Mouse (Mus musculus) kidney, postnatal 10 days (tissue): ENCODE measurements at regions not wholly inside any gene's neighbourhood (a gene's known extent, or its start where the extent isn't known, plus 50 kb on each side); places are given as distances from the start of the nearest gene placed in this dataset.
A peak's percentile ranks its signal among the peaks of the same experiment; 100 is the strongest.

Experiments used
- DNase-seq: peaks from one replicate; pipeline ENCODE4 v3.0.0; 2021; ENCODE audit warnings: mixed read lengths

DNA sequence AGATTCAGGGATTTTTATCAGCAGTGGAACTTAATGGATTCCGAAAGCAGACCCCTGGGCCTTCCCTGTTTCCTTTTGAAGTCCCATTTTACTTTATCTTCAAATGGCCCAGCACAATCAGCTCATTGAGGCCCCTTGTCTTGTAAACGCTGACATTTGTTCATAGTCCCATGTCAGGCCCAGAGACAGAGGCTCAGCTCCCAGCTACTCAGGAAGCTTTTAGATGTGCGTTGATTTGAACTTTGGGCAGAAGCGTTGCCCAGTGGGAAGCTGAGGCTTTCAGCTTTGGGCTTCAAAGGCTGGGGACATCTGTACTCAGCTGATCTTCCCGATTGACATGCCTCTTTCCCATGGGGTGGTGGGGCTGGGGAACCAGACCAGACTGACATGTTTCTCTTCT lies 343.2 kb downstream of the Nuak1 start:
- no peak for DNase-seq

DNA sequence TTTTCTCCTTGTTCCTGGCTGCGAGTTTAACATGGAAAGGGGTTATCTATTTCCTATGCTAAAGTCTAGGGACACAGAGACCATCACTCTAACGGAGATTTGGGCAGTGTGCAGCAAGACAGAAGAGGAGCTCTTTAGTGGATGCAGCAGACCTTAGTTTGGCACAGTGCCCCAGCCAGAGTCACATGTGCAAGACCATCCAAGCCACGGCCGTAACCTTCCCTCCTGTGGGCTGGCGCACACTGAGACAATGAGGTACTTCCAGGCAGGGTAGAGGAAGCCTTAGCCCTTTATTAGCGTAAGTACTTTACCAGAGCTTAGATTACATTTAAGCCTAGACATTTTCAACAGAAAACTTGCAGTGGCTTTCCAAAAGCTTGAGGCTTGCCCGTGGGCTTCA lies 336.4 kb downstream of the Nuak1 start:
- no peak for DNase-seq

- DNase-seq, result no peak
Measured at GRCm38 (mm10) chr10:84104556-84104955, 335.8 kb downstream of the Nuak1 start.

- no peak for DNase-seq
Measured at GRCm38 (mm10) chr10:84109680-84110371, 330.6 kb downstream of the Nuak1 start.

DNA sequence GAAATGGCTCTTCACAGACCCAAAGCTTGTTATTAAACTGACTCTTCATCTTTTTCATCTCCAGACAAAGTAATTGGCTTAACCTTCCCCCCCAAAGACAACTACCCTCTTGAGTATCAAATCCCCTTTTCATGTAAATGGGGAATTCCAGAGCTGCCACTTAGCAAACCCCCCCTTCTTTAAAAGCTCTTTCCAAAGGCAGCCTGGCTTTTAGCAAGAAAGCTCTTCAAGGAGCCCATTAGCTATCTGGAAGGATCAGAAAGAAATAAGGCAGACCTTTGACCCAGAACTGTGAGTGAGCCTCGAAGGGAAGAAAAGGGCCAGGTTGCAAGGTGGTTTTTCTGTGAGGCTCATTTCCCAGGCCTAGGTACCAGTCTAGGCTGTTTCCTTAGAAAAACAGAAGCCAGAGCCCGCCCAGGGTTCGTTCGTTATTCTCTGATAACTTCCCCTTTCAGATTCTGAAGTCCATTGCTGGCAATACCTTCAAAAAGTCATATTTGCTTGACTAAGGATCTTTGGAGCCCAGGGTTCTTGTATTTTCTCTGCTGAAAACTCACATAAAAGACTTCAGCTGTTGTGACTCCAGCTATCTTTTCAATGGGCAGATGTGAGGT lies 329.9 kb downstream of the Nuak1 start:
- DNase-seq, result no peak

DNA sequence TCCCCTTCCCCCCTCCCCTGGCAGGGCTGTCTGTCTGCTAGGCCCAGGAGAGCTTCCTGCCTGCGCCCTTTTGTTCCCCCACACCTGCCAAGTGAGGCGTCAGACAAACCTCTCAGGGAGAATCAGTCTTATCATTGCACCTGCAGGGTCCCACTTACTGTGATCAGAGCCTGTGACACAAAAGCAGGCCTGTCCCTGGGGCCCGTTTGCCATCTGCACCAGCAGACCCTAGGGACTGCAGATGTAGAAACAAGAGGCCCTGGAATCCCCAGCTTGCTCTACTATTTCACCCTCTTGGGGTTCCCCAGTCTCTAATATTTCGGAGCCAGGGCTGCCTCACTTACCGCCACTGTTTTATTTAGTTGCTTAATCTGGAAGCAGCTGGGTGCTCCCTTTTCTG lies 328.9 kb downstream of the Nuak1 start:
- DNase-seq, result no peak

DNA sequence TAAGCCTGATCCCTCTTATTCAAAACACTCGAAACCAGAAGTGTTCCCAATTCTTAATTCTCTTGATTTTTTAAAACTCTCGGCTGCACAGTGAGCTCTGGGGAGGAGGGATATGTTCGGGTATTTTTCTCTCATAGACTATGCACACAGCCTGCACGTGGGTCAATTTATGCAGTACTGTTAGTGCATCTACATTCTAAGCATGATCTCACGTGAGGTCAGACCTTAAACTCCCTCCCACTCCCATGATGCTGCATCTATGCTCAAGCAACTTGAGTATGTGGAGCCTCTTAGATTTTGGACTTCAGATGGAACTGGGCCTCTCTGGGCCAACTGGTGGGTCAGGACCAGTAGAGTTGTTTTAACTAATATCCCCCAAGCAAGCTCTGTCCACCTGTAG lies 328.5 kb downstream of the Nuak1 start:
- no peak for DNase-seq

DNA sequence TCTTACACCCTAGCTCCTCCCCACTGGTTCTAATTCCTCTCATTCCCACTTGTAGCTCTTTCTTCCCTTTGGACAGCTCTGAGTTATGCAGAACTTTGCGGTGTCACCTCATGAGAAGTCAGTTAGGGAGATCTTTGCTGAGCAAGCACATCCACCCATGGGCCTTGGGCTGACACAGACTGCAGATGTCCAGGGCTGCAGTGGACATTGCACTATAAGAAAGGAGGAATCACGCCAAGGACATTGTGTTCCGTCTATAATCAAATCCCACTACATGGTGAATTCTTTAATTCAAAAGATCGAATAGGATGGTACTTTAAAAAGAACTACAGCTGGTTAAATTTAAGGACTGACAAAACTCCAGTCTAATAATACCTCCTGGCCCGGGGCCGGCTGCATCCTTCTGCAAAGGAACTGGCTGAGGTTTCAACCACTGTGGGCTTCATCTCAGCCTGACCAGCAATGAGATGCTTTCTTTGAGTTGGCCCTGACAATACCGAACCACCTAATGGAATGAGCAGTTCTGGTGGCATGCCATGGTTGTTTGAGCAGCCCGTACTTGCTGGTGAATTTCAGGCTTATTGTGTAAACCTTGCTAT lies 320.3 kb downstream of the Nuak1 start:
- DNase-seq, result no peak

DNA sequence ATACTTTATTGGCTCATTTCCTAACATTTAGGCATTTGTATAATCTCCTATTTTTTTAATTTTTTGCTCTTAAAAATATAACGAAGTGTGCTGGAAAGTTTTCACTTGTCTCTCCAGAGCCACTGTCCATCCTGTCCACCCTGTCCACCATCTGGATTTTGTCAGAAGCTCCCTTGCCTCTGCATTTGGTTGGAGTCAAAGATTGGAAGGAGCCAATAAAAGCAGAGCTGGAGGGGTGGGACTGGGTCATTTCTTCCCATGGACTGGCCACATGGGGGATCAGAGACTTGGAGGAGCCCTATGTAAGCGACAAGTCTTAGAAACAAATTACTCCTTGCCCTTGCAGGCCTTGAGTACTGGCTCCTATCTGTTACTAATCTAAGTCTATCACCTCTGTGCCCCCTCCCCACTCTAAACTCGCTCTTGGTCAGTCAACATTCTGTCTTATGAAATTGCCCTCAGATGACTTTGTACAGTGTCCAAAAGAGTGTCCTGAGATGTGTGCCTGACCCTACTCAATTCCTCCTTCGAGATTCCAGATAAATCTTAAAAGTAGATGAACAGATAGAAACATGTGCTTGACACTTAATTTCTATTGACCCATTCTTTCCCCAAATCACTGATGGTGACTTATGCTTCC lies 303.3 kb downstream of the Nuak1 start:
- peak; percentile 44 for DNase-seq

- no peak for DNase-seq
Measured at GRCm38 (mm10) chr10:84142741-84143454, 297.5 kb downstream of the Nuak1 start.

DNA sequence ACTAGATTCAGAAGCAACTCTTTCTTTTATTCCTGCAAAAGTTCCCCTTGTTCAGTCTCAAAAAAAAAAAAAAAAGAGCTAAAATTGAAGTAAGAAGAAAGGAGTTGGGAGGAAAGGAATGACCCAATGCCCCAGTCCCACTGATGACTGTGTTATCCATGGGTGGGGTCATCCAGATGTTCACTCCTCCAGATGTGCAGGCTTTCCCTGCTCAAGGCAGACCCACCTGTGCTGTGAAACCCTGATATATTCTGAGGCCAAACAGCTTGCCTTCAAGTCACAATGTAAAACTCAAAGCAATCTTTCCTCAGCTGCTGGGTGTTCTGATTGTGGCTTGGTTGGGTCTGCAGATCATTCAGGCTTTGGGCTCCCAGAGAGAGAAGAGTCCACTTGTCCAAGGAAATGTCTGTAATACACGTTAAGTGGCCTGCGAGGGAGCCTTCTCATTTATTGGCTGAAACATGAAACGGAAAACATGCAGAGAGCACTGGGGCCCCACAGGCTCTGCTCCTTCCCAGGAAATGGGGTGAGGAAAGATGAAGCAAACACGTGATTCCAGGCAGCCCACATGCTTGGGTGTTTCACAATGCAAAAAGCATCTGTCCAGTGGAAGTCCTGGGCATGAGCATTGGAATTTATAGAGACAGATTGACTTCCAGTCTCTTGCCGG lies 296.6 kb downstream of the Nuak1 start:
- peak; percentile 18 for DNase-seq

GRCm38 (mm10) chr10:84144344-84144687 lies 296.1 kb downstream of the Nuak1 start:
- no peak for DNase-seq

GRCm38 (mm10) chr10:84147305-84147984 lies 293.0 kb downstream of the Nuak1 start:
- no peak for DNase-seq

DNA sequence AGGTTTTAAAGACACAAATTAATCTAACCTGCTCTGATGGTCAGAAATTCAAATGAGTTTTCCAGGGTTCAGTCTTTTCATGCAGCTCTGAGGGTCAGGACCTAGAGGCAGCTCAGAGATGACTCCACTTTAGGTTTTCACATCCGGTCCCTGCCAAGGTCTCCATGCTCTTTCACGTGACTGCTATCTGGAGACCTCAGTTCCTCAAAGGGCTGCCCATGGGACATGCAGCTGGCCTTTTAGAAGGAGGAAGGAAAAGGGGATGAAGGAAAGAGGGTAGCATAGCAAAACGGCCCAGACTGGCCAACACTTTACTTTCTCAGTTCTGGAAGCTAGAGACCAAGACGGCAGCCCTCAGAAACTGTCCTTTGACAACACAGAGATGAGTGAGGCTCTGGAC lies 276.6 kb downstream of the Nuak1 start:
- DNase-seq, result no peak

DNA sequence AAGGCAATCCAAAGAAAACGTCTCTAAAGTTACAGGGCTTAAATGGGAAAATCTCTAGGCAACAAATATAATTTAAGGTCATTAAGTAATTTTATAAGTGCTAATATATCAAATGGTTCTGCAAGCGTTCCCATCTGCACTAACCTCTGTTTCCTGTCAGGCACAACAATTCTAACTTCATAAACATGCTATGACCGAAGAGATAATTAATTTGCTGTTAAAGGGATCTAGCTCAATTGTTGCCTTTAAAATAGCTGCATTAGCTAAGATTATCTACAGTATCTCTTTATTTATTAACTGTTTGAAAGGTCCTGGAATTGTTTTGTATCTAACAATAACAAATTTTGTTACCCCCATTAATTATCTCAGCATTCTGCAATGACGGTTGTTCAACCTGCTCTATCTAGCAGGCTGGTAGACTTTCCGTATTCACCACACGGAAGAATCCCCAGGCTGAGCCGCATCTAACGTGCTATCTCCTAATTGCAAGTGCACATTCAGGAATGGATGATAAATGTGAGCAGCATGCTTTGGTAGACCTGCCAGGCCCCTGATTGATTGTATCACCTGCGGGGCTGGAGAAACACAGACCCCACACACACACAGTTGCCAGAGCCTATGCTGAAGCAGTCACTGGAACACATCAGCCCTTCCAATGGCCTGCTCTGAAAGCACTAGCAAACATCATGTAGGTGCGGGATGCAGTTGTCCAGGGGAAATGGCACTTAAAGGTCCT lies 274.4 kb downstream of the Nuak1 start:
- no peak for DNase-seq

- peak; percentile 61 for DNase-seq
Measured at GRCm38 (mm10) chr10:84166568-84166905, 273.9 kb downstream of the Nuak1 start.

- DNase-seq, result no peak
Measured at GRCm38 (mm10) chr10:84172828-84173321, 267.5 kb downstream of the Nuak1 start.

- no peak for DNase-seq
Measured at GRCm38 (mm10) chr10:84183239-84183638, 257.2 kb downstream of the Nuak1 start.

- DNase-seq, result no peak
Measured at GRCm38 (mm10) chr10:84186466-84186865, 253.9 kb downstream of the Nuak1 start.

DNA sequence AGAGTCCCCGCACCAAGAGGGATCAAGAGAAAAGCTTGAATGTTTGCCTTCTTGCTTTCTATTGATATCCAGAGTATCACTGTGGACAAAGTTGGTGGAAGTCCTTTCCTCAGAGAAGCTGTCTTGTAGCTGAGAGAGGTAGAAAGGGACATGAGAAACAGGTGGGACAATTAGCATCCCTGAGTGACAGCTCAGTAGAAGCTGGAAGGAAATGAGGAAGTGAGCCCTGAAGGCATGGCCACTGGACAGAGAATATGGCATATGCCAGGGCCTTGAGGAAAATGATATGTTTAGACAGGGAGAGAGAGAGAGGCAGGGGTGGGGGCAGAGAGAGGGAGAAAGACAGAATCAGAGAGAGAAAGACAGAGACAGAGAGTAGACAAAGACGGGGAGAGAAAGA lies 241.4 kb downstream of the Nuak1 start:
- no peak for DNase-seq

- DNase-seq, result no peak
Measured at GRCm38 (mm10) chr10:84201785-84202184, 238.6 kb downstream of the Nuak1 start.
